Mouse (Mus musculus) myocyte (in vitro differentiated cells): ENCODE results near the gene Orc4. TPM values are rescaled to one million over a fixed set of nuclear protein-coding genes. Genes with fewer than 3 reads are reported as not detected.
"Not testable (repeated sequence)": the region's sequence is repeated elsewhere in the genome, so short reads cannot be mapped to it uniquely, and the experiment has no call there.

ENCODE experiments used
- H3K27me3 ChIP-seq: one replicate; pipeline ENCODE4 v1.6.1; 2011; ENCODE audit not compliant: control insufficient read depth, insufficient read depth, insufficient read length
- H3K36me3 ChIP-seq: one replicate; pipeline ENCODE4 v1.6.1; 2011; ENCODE audit not compliant: control insufficient read depth, insufficient read depth
- H3K4me2 ChIP-seq: one replicate; pipeline ENCODE4 v1.6.1; 2011; ENCODE audit warnings: low read depth, control low read depth
- H3K4me3 ChIP-seq: one replicate; pipeline ENCODE4 v1.5.1; 2011; ENCODE audit warnings: mild to moderate bottlenecking, control low read depth, moderate library complexity
- H3K79me2 ChIP-seq: one replicate; pipeline ENCODE4 v1.6.1; 2011; ENCODE audit not compliant: control insufficient read depth, insufficient read depth
- H3ac ChIP-seq: one replicate; pipeline ENCODE4 v1.6.1; 2011; ENCODE audit not compliant: control insufficient read depth, insufficient read length
- CEBPB ChIP-seq: IDR thresholded peaks from 2 replicates; pipeline ENCODE4 v1.6.1; 2011; ENCODE audit warnings: mild to moderate bottlenecking, moderate library complexity; ENCODE audit not compliant: poor library complexity, insufficient read depth, severe bottlenecking
- E2F4 ChIP-seq: IDR thresholded peaks from one replicate; pipeline ENCODE4 v1.6.1; 2011; ENCODE audit warnings: mild to moderate bottlenecking, control low read depth, moderate library complexity; ENCODE audit not compliant: insufficient read depth
- MAX ChIP-seq: IDR thresholded peaks from one replicate; pipeline ENCODE4 v1.6.1; 2011; ENCODE audit warnings: low read depth, mild to moderate bottlenecking, control low read depth
- MYOD1 ChIP-seq, 3 experiments: IDR thresholded peaks; one replicate each; pipeline ENCODE4 v1.6.1; 2011; ENCODE audit warnings: control low read depth in 2 of 3, low read depth in 2 of 3, mild to moderate bottlenecking in 2 of 3, moderate library complexity in 1 of 3; ENCODE audit not compliant: insufficient read length in 2 of 3, control insufficient read depth in 1 of 3
- MYOG ChIP-seq, 3 experiments: IDR thresholded peaks; one replicate each; pipeline ENCODE4 v1.6.1; 2011; ENCODE audit warnings: control low read depth in 2 of 3, low read depth in 2 of 3, mild to moderate bottlenecking in 2 of 3; ENCODE audit not compliant: insufficient read length in 2 of 3, control insufficient read depth in 1 of 3, insufficient read depth in 1 of 3
- POLR2A ChIP-seq: IDR thresholded peaks from one replicate; pipeline ENCODE4 v1.6.1; 2011; ENCODE audit warnings: low read depth, mild to moderate bottlenecking, control low read depth, moderate library complexity; ENCODE audit not compliant: insufficient read length
- POLR2AphosphoS2 ChIP-seq: IDR thresholded peaks from one replicate; pipeline ENCODE4 v1.6.1; 2011; ENCODE audit warnings: low read depth, control low read depth; ENCODE audit not compliant: insufficient read length
- REST ChIP-seq: IDR thresholded peaks from one replicate; pipeline ENCODE4 v1.6.1; 2011; ENCODE audit warnings: mild to moderate bottlenecking, control low read depth, moderate library complexity; ENCODE audit not compliant: insufficient read depth, insufficient read length
- SRF ChIP-seq: IDR thresholded peaks from one replicate; pipeline ENCODE4 v1.6.1; 2011; ENCODE audit warnings: low read depth; ENCODE audit not compliant: control insufficient read depth, insufficient read length
- TCF12 ChIP-seq: IDR thresholded peaks from one replicate; pipeline ENCODE4 v1.6.1; 2011; ENCODE audit warnings: mild to moderate bottlenecking, control low read depth; ENCODE audit not compliant: poor library complexity, insufficient read depth, severe bottlenecking
- TCF3 ChIP-seq: IDR thresholded peaks from one replicate; pipeline ENCODE4 v1.6.1; 2011; ENCODE audit warnings: low read depth, control low read depth; ENCODE audit not compliant: insufficient read length
- USF1 ChIP-seq: IDR thresholded peaks from one replicate; pipeline ENCODE4 v1.6.1; 2011; ENCODE audit warnings: low read depth, mild to moderate bottlenecking, control low read depth, moderate library complexity
- polyA plus RNA-seq: library from polyadenylated mRNA; unstranded; fragments of >200 nt; fragmentation: generic; extraction: Trizol; gene quantifications from one replicate; pipeline ENCODE4 v1.2.1, GENCODE M21; 2012; ENCODE audit warnings: missing spikeins

Orc4 gene
- polyA plus RNA-seq, 1 experiment: 20.4 TPM

DNA sequence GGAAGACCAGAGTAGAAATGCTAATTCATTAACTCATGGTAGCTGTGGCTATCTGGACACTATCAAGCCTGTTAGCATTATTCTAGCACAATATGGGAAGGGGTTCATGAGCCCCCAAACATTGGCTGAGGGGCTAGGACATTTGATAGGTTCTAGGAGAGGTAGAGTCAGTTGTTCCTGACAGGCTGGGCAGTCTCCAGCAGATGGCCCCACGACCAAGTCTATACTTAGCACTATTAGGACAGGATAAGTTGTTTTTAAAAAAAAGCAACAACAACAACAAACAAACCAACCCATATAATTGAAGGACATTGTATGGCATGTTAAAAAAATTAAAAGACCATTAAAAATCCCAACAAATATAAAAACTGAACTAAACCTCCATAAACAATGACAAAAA lies 35.9 kb downstream of the Orc4 start:
- Histone ChIP-seq H3K4me2 (no peak overlapping the region), H3ac (no peak overlapping the region), H3K4me3 (no peak overlapping the region), H3K79me2 (peaks cover 3% of the 10 kb centered on the region), H3K36me3 (peaks cover 55% of the 10 kb centered on the region), H3K27me3 (no peaks in the 10 kb centered on the region)
- no peak for TF ChIP-seq USF1
- no peak for TF ChIP-seq POLR2AphosphoS2
- TF ChIP-seq E2F4: no peak
- no peak for TF ChIP-seq SRF
- no peak for TF ChIP-seq TCF3
- TF ChIP-seq MYOG (IDR thresholded peaks at IDR 0.05; ENCODE audit: control insufficient read depth in 1 of 3, insufficient read depth in 1 of 3, insufficient read length in 2 of 3, low read depth in 2 of 3): no peak
- TF ChIP-seq MYOD1 (IDR thresholded peaks at IDR 0.05; ENCODE audit: control insufficient read depth in 1 of 3, insufficient read length in 2 of 3, low read depth in 2 of 3): no peak
- TF ChIP-seq TCF12: no peak

- Histone ChIP-seq H3K4me2 (no peak overlapping the region), H3K36me3 (peaks cover 67% of the 10 kb centered on the region), H3K79me2 (no peaks in the 10 kb centered on the region), H3ac (no peak overlapping the region), H3K27me3 (no peaks in the 10 kb centered on the region), H3K4me3 (no peak overlapping the region)
- no peak for TF ChIP-seq CEBPB
- TF ChIP-seq USF1: no peak
- no peak for TF ChIP-seq TCF3
- TF ChIP-seq MYOD1 (IDR thresholded peaks at IDR 0.05; ENCODE audit: control insufficient read depth in 1 of 3, insufficient read length in 2 of 3, low read depth in 2 of 3): no peak
- no peak for TF ChIP-seq MYOG (IDR thresholded peaks at IDR 0.05; ENCODE audit: control insufficient read depth in 1 of 3, insufficient read depth in 1 of 3, insufficient read length in 2 of 3, low read depth in 2 of 3)
- no peak for TF ChIP-seq SRF
- TF ChIP-seq REST: no peak
- no peak for TF ChIP-seq MAX
- TF ChIP-seq TCF12: no peak
- TF ChIP-seq E2F4: no peak
- TF ChIP-seq POLR2AphosphoS2: no peak
- TF ChIP-seq POLR2A: no peak
Measured at GRCm38 (mm10) chr2:48908866-48909265, 41.2 kb downstream of the Orc4 start.

- Histone ChIP-seq H3K79me2 (no peaks in the 10 kb centered on the region), H3ac (no peak overlapping the region), H3K4me2 (no peak overlapping the region), H3K27me3 (no peaks in the 10 kb centered on the region), H3K36me3 (peaks cover 45% of the 10 kb centered on the region), H3K4me3 (no peak overlapping the region)
- TF ChIP-seq REST (no peak), TCF12 (no peak), MYOD1 (IDR thresholded peaks at IDR 0.05; ENCODE audit: control insufficient read depth in 1 of 3, insufficient read length in 2 of 3, low read depth in 2 of 3) (no peak), MAX (no peak), USF1 (no peak), MYOG (IDR thresholded peaks at IDR 0.05; ENCODE audit: control insufficient read depth in 1 of 3, insufficient read depth in 1 of 3, insufficient read length in 2 of 3, low read depth in 2 of 3) (no peak), POLR2AphosphoS2 (no peak), TCF3 (no peak), CEBPB (no peak), SRF (no peak)
Measured at GRCm38 (mm10) chr2:48895186-48895585, 54.9 kb downstream of the Orc4 start.

DNA sequence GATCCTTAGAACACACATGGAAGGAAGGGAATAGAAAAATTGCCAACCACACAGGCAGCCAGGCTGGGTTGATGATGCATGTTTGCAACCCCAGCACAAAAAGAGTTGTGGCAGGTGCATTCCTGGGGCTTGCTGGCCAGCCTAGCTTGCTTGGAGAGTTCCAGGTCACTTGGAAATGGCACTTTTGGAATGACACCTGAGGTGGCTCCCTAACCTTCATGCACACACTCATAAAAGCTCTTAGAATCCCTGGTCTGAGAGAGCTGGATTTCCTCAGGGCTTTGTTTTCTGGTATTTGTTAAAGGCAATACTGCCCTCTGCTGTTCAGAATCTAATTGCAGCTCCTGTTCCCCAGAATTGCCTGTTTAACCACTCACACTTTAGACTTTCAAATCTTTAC lies 64.1 kb downstream of the Orc4 start:
- Histone ChIP-seq H3ac (no peak overlapping the region), H3K4me3 (no peak overlapping the region)
- TF ChIP-seq MYOG (IDR thresholded peaks at IDR 0.05; ENCODE audit: control insufficient read depth in 1 of 3, insufficient read depth in 1 of 3, insufficient read length in 2 of 3, low read depth in 2 of 3): no peak
- no peak for TF ChIP-seq TCF12
- no peak for TF ChIP-seq POLR2A
- no peak for TF ChIP-seq CEBPB

GRCm38 (mm10) chr2:48868199-48868913 lies 81.7 kb downstream of the Orc4 start:
- Histone ChIP-seq H3K36me3 (no peaks in the 10 kb centered on the region), H3K4me3 (no peak overlapping the region), H3K27me3 (no peaks in the 10 kb centered on the region), H3K4me2 (no peak overlapping the region), H3ac (no peak overlapping the region), H3K79me2 (peaks cover 29% of the 10 kb centered on the region)
- no peak for TF ChIP-seq TCF12
- TF ChIP-seq TCF3: no peak
- TF ChIP-seq POLR2AphosphoS2: no peak
- no peak for TF ChIP-seq USF1
- TF ChIP-seq POLR2A: no peak
- TF ChIP-seq SRF: no peak
- no peak for TF ChIP-seq CEBPB
- no peak for TF ChIP-seq REST
- TF ChIP-seq MYOD1 (IDR thresholded peaks at IDR 0.05; ENCODE audit: control insufficient read depth in 1 of 3, insufficient read length in 2 of 3, low read depth in 2 of 3): no peak
- no peak for TF ChIP-seq MYOG (IDR thresholded peaks at IDR 0.05; ENCODE audit: control insufficient read depth in 1 of 3, insufficient read depth in 1 of 3, insufficient read length in 2 of 3, low read depth in 2 of 3)
- TF ChIP-seq E2F4: no peak
- no peak for TF ChIP-seq MAX

More for the DNA sequence above, 64.1 kb downstream of the Orc4 start:
- peaks cover 2% of the 10 kb centered on the region for H3K36me3 ChIP-seq
- no peak overlapping the region for H3K4me2 ChIP-seq
- H3K79me2 ChIP-seq: peaks cover 5% of the 10 kb centered on the region
- H3K27me3 ChIP-seq: no peaks in the 10 kb centered on the region

GRCm38 (mm10) chr2:48865596-48865995 lies 84.5 kb downstream of the Orc4 start:
- not testable (repeated sequence) for H3K27me3 ChIP-seq, H3K4me3 ChIP-seq, H3ac ChIP-seq, H3K36me3 ChIP-seq, H3K4me2 ChIP-seq
- peaks cover 42% of the 10 kb centered on the region for H3K79me2 ChIP-seq
